Mouse (Mus musculus): ENCODE results near the gene Ciita.

Gene Ciita

GRCm38 (mm10) chr16:10522811-10523210, 43.0 kb downstream of the Ciita start:
- peak; percentile 85 for DNase-seq

- no peak for DNase-seq
Measured at GRCm38 (mm10) chr16:10523650-10524049, 43.8 kb downstream of the Ciita start.

DNA sequence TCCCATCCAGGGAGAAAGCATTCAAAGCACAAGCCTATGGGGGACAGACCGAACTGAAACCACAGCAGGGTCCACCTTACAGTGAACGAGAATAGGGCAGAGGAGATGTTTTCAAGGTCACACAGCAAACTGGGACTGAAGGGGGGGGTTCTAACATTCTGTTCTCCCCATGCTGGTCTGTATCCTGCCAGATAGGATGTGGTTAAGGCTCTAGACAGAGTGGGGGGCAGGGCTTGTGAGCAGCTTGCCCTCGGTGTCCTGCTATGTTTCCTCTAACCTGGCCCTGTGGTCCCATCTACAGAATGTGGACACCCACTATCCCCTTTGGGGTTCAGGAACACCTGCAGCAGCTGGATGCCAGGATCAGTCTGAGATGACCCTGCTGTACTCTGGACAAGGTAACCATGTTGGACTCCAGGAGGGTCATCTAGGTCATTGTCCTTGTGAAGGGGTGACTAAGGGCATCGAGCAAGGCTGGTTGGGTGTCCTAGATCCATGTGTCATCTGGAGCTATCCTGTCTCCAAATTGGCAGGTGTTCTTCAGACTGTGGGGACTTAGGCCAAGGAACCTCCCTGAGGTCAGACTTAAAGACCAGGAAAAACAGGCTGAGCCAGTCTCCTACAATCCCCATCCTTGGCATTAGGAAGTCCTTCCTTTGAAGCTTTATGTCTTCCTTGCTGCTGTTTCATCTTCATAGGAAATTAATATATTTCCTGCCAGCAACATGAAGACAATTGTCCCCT, 45.2 kb downstream of the Ciita start:
- no peak for DNase-seq

DNA sequence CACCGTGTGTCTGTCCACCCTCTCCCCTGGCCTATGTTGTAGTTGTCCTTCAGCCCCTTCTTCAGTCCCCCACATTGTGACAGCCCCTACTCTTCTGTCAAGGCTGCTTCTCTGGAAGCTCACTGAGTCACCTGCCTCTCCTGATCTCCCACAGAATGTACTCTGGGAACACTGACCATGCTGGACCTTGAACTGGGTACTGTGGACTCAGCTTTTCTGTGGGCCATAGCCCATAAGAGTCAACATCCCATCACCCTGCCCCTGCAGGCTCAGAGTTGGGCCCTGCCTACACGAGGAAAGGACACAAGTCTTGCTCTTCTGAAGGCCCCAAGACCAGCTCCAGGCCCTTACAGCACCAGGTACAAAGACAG, 45.7 kb downstream of the Ciita start:
- no peak for DNase-seq

DNA sequence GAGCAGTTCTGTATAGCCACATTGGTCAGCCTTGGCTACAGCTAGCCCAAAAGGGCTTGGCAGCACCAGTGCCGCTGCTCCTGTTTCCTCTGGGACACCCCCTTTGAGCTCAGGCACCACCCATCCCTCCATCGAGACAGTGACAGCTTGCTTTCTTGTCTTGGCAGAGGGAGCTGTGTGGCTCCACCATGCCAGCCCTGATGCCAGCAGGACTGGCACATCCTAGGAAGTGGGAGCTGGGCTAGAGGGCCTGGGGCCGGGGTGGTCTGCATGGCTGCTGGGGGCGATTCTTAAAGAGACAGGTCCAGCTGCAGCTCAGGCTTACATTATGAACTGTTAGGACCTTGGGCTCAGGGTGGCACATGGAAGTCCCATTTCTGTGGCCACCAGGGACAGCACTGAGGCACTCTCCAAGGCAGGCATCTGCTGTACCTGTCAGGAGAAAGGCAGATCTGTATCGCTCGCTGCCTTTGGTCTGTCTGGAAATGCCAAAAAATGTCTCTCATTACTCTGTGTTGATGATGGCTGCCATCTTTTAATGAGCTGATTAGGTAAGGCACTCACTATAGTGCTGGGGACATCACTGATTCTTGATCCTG, 47.3 kb downstream of the Ciita start:
- no peak for DNase-seq

DNA sequence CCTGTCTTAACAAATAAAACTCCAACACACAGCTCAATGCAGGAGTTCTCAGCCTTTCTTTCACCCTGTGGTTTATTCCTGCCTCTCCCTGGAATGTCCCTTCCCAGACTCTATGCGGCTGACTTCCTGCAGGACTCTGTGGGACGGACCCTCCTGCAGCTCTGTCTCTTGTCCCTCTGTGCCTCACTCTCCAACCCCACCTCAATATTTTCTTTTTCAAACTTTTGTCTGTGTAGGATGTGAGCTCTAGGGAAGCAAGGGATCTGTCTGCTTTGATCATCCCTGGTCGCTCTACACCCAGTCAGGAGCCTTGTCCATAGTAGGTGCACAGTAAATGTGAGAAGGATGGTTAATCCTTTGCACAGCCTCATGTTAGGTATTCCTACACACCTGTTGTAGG, 48.5 kb downstream of the Ciita start:
- no peak for DNase-seq

DNA sequence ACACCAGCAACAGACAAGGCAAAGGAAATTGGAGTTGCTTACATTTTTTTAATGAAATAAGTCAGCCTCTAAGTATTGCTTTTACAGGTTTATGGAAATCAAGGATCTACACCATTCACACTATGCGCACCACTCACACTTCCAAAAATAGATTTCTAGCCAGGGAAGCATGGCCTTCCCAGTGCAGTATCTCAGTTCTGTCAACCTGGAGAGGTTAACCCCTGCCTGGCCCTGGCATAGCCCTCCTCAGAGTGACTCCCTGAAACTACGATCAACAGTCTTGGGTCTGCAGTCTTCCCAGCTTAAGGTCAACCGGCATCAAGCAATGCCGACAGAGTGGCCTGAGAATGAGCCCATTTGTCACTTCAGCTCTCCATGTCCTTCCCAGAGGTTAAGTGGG, 50.3 kb downstream of the Ciita start:
- DNase-seq = no peak

DNA sequence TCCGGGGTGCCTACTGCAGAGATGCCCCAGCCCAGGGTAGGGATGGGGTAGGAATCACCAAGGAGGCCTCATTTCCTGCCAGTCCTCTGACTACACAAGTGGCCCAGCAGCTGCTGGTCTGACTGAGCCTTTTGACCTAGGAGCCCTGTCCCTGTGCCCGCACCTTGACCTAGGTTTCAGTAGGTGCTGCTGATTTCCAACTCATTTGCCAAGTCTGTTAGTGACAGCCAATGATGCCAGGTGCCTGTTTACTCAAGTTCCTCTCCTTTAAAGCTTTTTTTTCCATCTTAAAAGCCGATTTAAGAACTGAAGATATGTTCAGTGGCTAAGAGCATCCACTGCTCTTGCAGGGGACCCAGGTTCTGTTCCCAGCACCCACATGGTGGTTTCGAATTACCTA, 53.9 kb downstream of the Ciita start:
- no peak for DNase-seq

- DNase-seq = no peak
Measured at GRCm38 (mm10) chr16:10534567-10534966, 54.7 kb downstream of the Ciita start.

DNA sequence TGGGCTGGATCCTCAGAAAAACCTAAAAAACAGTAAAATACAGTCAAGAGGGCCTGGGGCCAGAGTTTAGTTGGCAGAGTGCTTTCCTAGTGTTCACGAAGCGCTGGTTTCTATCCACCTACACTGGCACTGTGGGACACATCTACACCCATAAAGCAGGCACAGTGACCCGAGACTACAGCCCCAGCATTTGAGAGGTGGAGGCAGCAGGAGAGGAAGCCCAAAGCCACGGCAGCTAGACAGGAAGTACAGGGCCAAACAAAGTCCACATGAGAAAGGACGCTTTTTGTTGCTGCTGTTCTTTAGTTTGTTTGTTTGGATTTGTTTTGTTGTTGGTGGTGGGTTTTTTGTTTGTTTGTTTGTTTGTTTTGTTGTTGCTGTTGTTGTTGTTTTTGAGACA, 56.5 kb downstream of the Ciita start:
- no peak for DNase-seq

- no peak for DNase-seq
Measured at GRCm38 (mm10) chr16:10536961-10537360, 57.1 kb downstream of the Ciita start.

DNA sequence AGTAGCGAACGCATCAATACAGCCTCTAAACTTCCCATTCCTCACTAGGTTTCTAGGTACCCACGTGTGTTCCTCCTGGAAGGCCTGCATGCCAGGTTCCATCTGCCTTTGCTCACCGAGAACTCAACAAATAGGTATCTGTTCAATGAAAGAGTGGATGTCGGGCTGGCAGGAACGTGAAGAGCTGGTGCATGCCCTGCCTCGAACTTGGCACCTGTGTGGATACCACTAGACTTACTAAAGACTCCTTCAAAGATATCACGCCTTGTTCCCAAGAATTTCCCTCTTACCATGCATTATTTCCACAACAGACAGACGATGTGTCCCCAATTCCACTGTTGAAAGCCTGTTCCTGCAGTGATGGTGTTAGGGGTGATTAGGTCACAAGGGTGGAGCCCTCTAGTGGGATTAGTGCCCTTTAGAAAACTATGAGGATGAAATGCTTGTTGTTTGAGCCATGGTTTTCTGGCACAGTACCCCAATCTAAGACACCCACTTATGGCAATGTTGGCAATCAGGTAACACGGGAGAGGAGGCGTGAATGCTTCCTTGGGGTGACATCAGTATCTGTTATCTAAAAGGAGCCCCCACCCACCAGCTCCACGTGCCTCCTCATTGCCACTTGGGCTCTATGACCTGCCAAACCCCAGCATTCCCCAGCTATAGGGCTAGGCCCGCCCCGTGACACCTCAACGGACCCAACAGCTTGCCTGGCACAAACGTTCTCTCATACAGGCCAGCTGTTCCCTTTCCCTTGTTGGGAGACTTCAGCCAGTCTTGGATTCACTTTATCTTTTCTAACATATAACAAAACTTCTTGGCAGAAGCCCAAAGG, 61.1 kb downstream of the Ciita start:
- peak; percentile 20 for DNase-seq

DNA sequence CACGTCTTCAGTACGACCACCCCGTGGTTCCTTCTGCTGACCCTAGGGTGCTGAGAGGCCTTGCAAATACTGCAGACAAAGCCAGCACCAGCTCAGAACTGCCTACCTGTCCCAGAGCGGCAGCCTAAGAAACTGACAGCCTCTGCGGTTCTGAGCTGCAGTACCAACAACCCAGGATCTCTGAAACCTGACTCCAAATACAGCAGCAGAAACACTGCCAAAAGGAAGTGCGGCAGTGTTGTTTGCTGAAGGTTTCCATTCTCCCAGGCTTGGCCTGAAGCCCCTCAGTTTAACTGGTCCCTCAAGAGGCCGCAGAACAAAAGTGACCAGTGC, 61.7 kb downstream of the Ciita start:
- peak; percentile 37 for DNase-seq

DNA sequence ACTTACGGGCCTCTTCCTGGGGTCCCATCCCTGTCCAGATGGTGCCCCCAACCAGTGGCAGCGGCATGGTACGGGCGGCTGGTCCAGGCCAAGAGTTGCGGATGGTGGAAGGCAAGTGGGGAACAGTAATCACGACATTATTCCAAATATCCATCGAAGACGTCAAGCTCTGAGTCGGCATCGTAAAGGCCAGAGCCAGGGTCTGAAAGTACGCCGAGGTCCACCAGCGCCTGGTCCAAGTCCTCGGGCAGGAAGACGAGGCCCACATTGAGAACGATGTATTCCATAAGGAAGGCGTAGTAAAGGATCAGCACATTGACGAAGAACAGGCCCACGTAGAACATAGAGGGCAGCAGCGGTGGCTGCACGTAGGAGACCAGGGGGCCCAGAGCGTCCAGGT, 62.4 kb downstream of the Ciita start:
- DNase-seq = peak; percentile 32

DNA sequence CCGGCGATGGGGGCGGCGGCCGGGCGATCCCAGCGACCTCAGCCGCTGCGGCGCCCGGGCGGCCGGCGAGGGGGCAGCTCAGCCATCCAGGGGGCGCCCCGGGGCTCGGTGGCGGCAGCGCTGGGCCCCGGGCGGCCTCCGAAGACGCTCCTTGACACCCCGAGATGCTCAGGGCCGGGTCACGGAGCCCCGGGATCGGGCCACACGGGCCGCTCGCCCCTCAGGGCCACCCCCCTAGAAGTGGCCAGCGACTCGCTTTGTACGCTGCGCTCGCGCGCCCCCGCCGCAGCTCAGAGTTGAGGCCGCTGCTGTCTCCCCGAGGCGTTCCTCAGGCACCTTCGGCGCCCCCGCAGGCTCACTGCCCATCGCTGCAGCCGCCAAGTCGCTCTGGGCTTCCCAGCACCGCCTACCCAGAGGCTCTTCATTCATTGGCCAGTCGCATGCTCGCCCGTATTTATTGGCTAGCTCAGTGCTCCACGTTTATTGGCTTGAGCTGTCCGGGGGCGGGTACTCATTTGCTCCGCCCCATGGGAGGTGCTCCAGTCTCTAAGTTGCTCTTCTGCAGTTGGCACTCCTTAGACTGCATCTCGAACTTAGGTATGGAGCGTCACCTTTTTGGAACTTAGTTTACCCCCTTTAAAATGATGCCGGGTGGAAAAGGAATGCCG, 63.0 kb downstream of the Ciita start, which contains the start of gene Dexi:
Dexi (minus strand) TSS at position 357 of the 668 bp plus-strand sequence.
- DNase-seq = peak; percentile 99

GRCm38 (mm10) chr16:10544995-10545622, 65.2 kb downstream of the Ciita start, which contains the start of gene Clec16a:
Clec16a (plus strand) TSS chr16:10545339.
- peak; percentile 98 for DNase-seq

GRCm38 (mm10) chr16:10546865-10547264, 67.0 kb downstream of the Ciita start:
- no peak for DNase-seq

GRCm38 (mm10) chr16:10548938-10549337, 69.1 kb downstream of the Ciita start:
- no peak for DNase-seq

DNA sequence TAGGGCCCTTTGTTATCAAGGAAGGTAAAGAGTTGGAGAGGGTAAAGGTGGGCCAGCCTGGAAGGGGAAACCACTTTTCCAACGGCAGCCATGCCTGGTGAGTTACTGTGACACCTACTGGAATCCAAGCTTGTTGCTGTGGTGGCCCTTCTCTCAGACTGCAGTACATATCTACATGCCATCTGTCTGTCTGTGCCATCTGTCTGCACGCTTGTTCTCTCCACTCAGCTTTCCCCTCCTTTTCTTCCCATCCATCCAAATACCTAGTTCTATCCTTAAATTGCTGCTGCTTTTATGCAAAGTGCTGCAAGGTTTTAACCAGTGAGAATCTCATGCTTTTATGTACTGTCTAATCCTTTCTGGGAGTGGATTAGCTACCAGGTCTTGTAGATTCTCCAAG, 69.7 kb downstream of the Ciita start:
- no peak for DNase-seq

GRCm38 (mm10) chr16:10551592-10551991, 71.7 kb downstream of the Ciita start:
- DNase-seq = no peak

GRCm38 (mm10) chr16:10553858-10554257, 74.0 kb downstream of the Ciita start:
- DNase-seq = no peak

DNA sequence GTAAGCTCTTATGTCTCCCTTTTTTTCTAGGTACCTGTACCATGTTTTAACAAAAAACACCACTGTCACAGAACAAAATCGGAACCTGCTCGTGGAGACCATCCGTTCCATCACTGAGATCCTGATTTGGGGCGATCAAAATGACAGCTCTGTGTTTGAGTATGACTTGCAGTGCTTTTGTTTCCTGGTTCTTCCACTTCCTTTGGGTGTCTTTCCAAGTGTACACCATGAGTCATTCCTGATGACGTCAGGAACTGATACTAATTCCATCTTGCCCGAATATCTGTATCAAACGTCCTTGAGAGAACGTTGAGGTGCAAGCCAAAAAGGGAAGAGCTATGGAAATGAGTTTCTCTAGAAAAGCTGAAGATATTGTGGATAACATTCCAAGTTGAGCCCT, 80.1 kb downstream of the Ciita start:
- no peak for DNase-seq

Measured in kidney, adult 9 months (tissue).